Mouse (Mus musculus) spleen, postnatal 36 days (tissue): ENCODE data around the gene Twf1.

ENCODE experiments used
- DNase-seq, 2 experiments: peaks; one replicate each; pipeline ENCODE4 v3.0.0; 2022; ENCODE audit warnings: low spot score in 2 of 2, mixed read lengths in 1 of 2

The Twf1 gene

DNA sequence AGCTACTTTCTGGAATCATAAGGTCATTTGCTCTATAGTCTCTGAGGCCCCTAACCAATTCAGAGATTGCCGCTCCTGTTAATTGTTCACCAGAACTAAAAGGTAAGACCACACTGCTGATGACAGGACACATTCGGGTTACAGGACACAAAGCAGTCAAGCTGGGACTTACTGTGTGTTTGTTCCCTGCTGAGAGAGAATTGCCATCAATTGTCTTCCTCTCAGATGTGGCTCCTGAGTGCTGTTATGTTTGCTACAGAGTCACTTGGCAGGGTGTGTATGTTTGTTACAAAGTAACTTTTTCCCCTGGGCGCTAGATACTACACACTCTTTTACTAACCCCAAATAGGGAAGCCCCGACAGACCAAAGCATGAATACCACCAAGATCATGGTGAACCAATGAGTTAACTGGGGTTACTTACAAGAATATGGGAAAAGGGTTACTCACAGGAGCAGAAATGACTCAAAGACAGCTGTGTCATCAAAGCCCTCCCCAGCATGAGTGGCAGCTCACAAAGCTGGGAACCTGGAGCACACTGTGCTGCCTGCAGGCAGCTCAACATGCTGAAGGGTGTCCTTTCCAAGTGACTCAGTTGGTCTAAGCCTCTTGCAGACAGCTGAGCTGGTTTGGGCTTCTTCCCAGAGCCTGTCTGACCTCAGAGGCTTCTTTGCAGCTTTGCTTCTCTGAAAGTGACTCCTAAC, 15.0 kb downstream of the Twf1 start:
- no peak for DNase-seq

DNA sequence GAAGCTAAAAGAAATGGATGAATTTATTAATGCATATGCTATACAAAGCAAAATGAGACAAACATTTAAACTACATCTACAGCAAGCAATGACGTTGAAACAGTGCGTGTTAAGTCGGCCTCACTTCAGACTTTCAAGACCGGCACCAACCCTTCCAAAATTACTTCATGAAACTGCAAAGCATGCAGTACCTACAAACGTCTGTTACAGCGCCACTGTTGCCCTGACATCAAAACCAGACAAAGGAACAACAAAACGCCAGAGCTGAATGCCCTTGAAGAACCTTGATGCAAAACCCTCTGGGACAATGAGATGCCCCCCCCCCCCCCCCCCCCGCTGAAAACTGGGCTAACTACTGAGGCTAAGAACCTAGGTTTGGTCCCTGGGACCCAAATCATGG, 16.9 kb downstream of the Twf1 start:
- no peak for DNase-seq

DNA sequence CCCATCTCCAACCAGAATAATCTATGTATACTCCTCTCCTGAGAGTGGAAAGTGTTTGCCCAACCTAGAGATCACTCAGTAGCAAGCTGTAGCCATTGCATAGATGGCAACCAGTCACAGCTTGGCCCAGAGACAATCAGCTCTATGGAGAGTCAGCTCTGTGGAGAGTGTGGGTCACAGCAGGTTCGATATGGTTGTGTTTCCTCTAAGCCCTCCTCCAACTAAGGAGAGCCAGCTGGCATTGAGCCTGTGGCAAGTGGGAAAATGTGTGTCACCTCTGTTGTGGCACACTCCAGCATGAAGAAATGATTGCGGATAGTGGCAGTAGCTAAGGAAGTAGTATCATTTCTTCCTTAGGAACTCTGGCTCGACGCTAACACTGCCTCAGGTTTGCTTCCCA, 18.2 kb downstream of the Twf1 start:
- no peak for DNase-seq

DNA sequence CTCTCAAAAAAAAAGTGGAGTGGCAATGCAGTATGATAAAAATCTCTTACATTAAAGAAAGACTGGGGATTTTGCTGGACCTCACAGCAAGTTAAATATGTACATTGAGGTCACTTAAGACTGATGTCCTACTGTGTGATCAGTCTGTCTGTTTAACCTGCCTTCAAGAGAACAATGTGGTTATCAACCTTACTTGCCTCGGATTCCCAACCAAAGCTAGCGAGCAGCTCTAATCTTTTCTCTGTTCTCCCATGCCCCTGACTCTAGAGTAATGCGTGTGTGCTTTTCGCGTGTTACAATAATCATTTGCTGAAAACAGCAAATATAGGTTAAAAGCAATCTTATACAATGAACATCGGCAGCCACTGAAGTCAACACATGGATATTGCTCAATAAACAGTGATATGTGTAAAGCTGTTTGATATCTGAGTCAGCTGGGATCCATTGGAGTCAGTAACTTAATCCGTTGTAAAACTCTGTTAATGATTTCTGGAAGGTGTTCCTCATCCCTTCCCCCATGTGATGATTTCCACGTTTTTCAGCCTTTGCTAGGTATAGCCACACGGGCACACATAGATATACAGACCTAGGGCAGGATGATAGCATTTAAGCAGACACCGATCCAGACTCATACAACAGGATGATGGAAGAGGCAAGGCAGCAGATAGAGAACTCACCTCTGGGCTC, 21.1 kb downstream of the Twf1 start:
- no peak for DNase-seq

DNA sequence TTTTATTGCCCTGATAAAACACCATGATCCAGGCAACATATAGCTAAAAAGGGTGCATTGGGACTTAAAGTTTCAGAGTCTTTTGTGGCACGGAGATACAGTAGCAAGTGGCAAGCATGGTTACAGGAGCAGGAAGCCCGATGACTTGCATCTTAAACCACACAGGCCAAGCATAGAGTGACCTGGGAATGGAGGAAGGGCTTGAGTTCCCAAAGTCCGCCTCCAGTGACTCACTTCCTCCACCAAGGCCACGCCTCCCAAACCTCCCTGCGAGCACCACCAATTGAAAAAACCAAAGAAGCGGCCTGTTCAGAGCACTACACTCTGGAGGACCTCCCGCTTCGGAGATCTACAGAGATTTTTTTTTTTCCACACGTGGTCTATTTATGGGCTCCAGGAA, 23.8 kb downstream of the Twf1 start:
- DNase-seq: peak in 1 of 2 experiments; percentile 9

DNA sequence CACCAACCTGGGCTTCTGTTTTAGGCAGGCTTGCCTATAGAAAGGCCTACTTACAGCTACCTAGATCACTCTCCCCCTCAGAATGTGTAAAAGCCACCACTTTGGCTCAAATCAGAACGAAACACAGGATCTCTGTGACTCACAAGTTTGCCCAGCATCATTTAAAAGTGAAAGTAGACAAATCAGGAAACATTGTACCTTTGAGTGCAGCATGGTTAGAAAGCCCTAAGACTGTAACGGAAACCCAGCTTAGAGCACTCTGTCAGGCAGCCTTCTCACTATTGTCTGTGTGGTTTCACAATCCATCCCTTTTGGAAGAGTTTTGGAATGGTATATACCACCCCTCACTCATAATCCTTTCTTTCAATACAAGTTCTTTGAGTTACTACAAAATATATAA, 24.8 kb downstream of the Twf1 start:
- no peak for DNase-seq

DNA sequence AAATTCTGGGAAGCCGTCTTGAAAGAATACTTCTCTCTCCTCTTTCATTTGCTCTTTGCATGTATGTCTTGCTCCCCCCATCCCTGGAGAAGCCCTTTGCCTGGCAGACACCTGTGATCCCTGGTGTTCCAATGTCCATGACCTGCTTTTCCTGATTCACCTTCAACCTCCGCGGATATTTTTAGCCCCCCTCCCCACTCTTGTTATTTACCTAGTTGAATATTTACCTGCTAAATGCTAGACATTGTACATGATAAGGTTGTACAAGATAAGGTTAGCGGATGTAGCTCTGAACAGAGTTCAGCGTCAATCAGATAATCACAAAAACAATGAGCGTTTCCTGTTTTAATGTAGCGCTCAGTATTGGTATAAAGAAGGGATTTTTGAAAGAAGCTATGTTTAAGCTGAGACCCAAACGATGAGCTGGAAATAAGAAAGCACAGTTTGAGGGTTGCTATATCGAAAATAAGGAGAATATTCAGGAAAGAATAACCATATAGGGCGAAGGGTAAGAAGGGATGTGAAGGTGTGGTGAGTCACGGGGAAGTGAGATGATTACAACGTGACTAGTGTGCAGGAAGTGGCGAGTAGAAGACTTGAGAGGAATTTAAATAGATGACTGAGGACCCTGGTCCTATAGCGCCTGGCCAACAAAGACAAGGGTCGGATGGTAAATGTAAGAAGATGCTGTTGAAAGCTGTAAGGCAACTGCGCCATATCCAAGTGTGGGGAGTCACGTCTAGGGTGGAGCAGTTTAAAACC, 30.6 kb downstream of the Twf1 start:
- no peak for DNase-seq

DNA sequence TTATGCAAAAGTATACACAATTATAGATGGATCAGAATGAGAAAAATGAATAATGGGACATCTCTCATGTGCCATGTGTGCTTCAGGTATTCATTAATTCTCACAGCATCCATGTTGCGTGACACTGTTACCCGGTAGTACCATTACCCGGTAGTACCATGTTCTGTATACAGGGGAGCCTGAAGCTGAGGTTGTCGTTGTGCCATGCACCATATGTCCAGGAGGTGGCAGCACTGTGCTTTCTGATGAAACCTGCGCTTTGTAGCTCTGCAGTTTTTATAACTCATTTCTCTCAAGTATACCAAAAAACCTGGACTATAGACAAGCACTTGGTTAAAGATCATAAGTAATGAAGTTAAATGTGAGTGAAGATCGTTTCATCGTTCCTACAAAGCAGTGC, 32.2 kb downstream of the Twf1 start:
- peak; percentile 61 to 70 for DNase-seq

DNA sequence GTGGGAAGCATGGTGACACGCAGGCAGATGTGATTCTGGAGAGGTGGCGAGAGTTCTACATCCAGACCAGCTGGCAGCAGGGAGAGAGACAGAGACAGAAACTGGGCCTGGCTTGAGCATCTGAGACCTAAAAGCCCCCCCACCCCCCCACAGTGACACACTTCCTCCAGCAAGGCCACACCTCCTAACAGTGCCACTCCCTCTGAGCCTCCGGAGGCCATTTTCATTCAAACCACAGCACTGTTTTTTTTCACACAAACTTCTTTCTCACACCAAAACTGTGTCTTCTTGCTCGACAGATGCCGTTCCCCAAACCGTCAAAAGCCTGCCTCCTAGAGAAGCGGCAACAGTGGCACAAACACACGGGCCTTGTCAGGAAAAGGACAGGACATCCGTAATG, 36.2 kb downstream of the Twf1 start:
- DNase-seq: no peak

DNA sequence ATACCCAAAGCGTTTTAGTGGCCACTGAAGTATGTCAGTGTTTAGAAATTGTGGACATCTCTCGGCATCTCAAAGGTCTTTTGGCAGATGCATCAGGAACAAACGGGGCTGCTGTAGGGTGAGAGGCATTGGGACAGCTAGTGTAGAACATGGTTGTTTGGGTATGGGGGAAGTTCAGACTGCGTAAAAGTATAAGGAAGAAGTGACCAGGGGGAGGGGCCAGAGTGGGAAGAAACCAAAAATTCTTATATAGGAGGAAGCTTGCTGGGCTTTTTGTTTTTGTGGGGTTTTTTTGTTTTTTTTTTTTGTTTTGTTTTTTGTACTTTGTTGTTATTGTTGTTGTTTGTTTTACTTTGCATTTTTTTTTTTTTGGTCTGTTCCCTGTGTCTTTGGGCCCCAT, 44.8 kb downstream of the Twf1 start:
- DNase-seq: no peak

DNA sequence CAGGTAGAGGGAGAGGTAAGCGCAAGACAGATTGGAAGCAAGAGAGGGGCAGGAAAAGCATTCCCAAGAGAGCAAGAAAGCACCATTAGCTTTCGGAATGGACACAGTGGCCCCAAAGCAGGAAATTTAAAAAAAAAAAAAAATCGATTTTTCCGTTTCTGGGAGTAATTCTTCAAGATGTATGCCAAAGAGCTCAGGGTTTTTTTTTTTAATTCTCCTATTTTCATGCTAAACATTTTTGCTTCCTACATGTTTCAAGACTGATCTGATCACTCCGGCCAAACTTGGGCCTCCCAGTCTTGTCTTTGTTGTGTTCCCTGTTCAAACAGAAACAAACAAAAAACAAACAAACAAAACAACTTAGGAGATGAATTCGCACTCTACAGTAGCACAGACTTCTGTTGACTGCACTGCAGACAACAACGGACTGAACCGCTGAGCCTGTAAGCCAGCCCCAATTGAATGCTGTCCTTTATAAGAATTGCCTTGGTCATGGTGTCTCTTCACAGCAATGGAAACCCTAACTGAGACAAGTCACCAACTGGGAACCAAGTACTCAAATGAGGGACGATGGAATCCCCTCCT, 45.5 kb downstream of the Twf1 start:
- DNase-seq: no peak

DNA sequence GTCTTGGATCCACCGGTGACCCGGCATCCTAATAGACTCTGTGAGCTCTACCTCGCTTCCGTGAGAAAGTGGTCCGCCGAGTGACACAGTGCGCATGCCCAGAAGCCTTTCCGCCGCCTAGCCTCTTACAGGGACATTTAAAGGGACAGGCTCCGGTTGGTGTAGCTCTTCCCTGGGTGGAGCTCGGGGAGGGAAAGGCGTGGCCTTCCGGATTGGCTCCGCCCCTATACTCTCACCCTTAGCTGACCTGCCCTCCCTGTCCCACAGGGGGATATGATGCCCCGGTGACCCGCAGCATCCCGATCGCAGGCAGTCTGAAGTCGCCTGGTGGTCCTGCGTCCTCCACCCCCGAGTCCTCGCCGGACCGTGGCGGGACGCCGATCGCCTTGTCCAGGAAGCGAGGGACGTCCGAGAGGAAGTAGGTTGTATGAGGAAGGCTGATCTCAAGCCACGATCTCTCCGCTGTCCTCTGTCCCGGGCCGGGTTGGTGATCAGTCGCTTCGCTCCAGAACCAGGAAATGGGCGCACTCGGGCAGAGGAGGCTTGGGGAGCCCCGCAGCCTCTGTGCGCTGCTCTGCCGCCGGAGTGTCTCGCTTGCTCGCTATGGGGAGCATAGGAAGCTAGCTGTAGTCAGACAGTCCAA, 46.2 kb downstream of the Twf1 start, which contains the start of the genes Pus7l and Irak4:
Gene Pus7l (minus strand): TSS at position 139 of the 643 bp plus-strand sequence.
Gene Irak4 (plus strand): TSS at position 235 of the 643 bp plus-strand sequence.
- peak; percentile 93 to 94 for DNase-seq

DNA sequence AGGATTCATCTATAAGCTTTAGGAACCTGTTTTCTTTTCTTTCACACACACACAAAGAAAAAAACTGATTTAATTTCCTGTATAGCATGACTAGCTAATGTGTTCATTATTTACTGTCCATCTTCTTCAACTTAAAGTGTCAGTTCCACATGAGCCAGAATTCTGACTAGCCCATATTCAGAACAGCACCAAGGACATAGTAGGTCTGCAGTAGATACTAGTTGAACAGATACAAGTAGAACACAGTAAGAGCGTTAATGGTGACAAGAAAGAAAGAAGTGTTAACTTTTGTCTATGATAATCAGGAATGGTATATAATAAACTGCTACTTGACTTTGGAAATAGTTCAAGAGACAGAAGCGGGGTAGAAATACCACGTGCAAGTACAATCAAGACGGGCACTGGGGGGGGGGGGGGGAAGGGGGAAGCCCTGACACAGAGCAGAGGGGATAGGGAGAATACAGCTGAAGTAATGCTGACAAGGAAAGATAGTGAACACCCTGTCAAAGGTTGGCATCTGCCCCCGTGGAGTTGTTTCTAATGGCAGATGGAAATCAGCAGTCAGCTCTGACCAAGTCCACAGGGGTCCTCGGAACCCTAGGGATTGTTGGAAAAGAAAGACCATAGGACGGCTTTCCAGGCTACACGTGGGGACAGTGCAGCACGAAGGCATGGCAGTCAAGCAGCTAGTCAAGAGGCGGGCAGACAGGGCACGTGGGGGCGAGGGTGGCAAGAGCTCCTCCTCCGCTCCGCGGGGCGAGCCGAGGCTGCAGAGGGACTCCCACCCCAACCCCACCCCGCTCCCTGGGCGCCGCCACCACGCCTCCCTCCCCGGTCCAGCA, 46.9 kb downstream of the Twf1 start:
- DNase-seq: no peak

DNA sequence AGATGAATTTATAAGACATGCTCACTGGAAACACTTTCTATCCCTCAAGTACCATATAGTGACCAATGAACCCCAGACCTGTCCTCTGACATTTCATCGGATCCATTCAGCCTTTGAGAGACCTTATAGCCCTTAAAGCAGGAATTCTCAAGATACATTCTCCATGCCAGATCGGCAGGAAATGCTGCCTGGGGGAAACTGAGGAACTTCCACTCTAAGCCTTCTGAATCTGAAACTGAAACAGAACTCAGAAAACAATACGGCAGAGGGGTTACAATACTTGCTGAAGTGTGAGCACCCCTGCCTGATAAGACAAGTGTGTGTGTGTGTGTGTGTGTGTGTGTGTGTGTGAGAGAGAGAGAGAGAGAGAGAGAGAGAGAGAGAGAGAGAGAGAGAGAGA, 50.4 kb downstream of the Twf1 start:
- DNase-seq: no peak

DNA sequence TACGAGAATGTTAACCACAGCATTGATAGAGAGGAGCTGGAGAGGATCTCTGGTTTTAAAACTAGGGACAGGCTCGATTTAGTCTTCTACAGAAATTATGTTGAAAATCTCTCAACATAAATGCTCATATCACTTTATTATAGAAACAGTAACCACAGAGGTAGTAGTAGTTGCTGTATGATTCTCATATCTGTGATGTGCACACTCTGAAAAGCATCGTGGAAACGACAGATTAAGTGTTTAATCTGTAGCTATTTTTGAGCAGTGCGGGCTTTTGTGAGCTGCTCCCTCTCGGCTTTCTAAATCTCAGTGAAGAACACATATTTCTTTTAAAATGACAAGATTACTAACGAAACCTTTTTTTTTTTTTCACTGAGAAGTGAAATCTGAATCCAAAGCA, 54.2 kb downstream of the Twf1 start:
- no peak for DNase-seq

DNA sequence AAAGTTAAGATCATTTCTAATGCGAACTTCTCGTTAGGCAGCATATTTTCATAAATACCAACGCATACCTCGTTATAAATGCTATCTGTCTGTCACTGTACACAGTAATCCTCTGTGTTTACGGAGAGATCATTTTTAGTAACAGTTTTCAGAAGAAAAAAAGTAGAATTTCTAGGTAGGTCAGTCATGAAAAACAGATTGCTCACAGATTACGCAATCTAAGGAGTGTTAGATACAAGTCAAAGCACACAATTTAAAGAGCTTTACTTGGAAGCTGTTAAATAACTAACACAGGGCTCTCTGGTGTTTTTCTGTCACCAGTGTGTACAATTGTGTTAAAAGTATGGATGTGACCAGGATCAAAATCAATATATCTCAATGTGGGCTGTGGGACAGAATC, 56.7 kb downstream of the Twf1 start:
- DNase-seq: no peak

DNA sequence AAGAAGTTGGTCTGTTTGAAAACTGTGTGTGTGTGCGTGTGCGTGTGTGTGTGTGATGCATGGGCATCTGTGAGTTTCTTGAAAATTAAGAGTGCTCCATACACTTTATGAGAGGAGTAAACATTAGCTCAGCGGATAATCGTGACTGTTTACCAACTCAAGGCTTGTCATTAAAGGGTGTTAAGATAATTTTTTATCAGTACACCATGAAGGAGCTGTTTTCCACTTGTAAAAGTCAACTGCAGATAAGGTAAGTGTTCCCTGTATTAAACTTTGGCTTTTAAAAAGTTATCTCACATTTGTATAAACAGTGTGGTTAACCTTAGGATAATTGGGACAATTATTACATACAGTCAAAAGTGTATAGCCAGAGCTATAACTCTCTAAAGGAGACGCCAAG, 57.4 kb downstream of the Twf1 start:
- no peak for DNase-seq

DNA sequence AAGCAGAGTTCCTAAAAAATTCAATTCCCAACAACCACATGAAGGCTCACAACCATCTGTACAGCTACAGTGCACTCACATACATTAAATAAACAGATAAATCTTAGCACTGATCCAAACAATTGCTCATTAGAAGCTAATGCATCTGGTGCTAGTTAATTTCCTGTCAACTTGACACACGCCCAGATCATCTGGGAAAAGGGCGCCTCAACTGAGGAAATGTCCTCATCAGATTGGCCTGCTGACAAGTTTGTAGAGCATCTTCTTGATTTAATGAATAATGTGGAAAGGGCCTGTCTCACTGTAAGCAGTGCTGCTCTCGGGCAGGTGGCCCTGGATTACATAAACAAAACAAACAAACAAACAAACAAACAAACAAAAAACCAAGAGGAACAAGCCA, 59.2 kb downstream of the Twf1 start:
- DNase-seq: no peak
